Mouse (Mus musculus) kidney, embryonic 15.5 days (tissue): Measurements from ENCODE around the gene Me3. TPM values are rescaled to one million over a fixed set of nuclear protein-coding genes. Genes with fewer than 3 reads are reported as not detected.

Source experiments
- ATAC-seq: fragments of 200-750 bp; cut with Nextera tagmentation; replicated peaks from 2 replicates; pipeline ENCODE4 v1.8.0; 2017; ENCODE audit warnings: moderate TSS enrichment; ENCODE audit not compliant: low FRiP score
- H3K27ac ChIP-seq: fragments of 300-500 bp; sonication (generic); 2 replicates; pipeline ENCODE4 v1.5.1; 2015; ENCODE audit warnings: mild to moderate bottlenecking, inconsistent platforms
- H3K27me3 ChIP-seq: fragments of 300-500 bp; sonication (generic); 2 replicates; pipeline ENCODE4 v1.6.1; 2015; ENCODE audit warnings: inconsistent platforms
- H3K36me3 ChIP-seq: fragments of 300-500 bp; sonication (generic); 2 replicates; pipeline ENCODE4 v1.6.1; 2015; ENCODE audit warnings: inconsistent platforms
- H3K4me1 ChIP-seq: fragments of 300-500 bp; sonication (generic); 2 replicates; pipeline ENCODE4 v1.6.1; 2015; ENCODE audit warnings: inconsistent platforms
- H3K4me2 ChIP-seq: fragments of 300-500 bp; sonication (generic); 2 replicates; pipeline ENCODE4 v1.6.1; 2015; ENCODE audit warnings: moderate library complexity, mild to moderate bottlenecking, inconsistent platforms
- H3K4me3 ChIP-seq: fragments of 300-500 bp; sonication (generic); replicated peaks from 2 replicates; pipeline ENCODE4 v1.5.1; 2015; ENCODE audit warnings: mild to moderate bottlenecking, inconsistent platforms
- H3K9ac ChIP-seq: fragments of 300-500 bp; sonication (generic); 2 replicates; pipeline ENCODE4 v1.6.1; 2015; ENCODE audit warnings: mild to moderate bottlenecking, inconsistent platforms
- H3K9me3 ChIP-seq: fragments of 300-500 bp; sonication (generic); replicated peaks from 2 replicates; pipeline ENCODE4 v1.6.1; 2016; ENCODE audit warnings: inconsistent platforms
- WGBS: fragments of 180-500 bp; shearing (Covaris S2); methylation state at CpG from one replicate; pipeline ENCODE4 v1.1.7; 2015; ENCODE audit warnings: mixed read lengths; 5-methylcytosine and 5-hydroxymethylcytosine counted together
- polyA plus RNA-seq: library from polyadenylated mRNA; unstranded; fragments of >200 nt; fragmentation: Nextera tagmentation; extraction: Ambion mirVana; gene quantifications from 2 replicates; pipeline ENCODE4 v1.2.1, GENCODE M21; 2015

Gene Me3
- polyA plus RNA-seq, 1 experiment from 2014 or later, result 11.4 TPM

DNA sequence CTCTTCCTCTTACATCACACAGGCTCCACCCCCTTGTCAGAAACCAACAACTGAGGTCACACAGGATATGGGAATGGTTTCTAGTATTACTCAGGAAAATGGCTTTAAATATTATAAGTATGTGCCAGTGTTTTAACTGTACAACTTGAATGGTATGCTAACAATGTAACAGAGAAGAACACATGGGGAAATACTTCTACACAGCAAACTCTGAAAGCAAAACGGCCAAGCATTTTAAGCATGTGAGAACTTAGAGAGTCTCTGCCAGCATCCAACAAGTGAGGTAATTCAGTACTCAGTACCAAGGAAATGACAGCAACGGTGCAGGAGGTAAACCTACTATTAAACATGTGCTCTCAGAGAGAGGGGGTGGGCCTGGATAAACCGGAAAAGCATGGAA, 252.4 kb downstream of the Me3 start:
- ATAC-seq, result no peak

GRCm38 (mm10) chr7:89891412-89891811, 259.2 kb downstream of the Me3 start:
- WGBS, result 63% methylated on average over 5 of the region's 5 CpGs
- no peak overlapping the region for H3K4me2 ChIP-seq
- no peak for ATAC-seq
- no peaks in the 10 kb centered on the region for H3K4me1 ChIP-seq
- H3K36me3 ChIP-seq, result no peaks in the 10 kb centered on the region
- H3K9me3 ChIP-seq, result no peaks in the 10 kb centered on the region
- no peaks in the 10 kb centered on the region for H3K27me3 ChIP-seq
- H3K9ac ChIP-seq, result no peak overlapping the region
- no peak overlapping the region for H3K4me3 ChIP-seq
- no peak overlapping the region for H3K27ac ChIP-seq

More for the DNA sequence above, 252.4 kb downstream of the Me3 start:
- Histone ChIP-seq H3K4me3 (no peak overlapping the region), H3K4me2 (no peak overlapping the region), H3K36me3 (no peaks in the 10 kb centered on the region), H3K9ac (no peak overlapping the region), H3K27me3 (no peaks in the 10 kb centered on the region), H3K27ac (no peak overlapping the region), H3K4me1 (no peaks in the 10 kb centered on the region), H3K9me3 (no peaks in the 10 kb centered on the region)
- 48% methylated on average over 3 of the region's 3 CpGs for WGBS

DNA sequence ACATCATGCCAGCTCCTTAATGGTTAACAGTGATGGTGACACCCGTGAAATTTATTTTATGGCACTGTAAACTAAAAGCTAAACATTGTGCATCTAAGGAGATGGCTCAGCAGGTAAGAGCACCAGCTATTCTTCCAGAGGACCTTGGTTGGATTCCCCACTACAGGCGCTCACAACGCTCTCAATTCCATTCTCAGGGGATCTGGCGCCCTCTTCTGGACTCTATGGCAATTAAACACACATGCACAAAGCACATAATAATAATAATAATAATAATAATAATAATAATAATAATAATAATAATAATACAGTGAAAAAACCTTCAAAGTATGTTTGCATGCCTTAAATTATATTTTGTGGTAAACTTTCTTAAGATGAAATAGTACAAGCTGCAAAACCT, 259.7 kb downstream of the Me3 start:
- Histone ChIP-seq H3K4me2 (no peak overlapping the region), H3K27ac (no peak overlapping the region), H3K4me3 (no peak overlapping the region), H3K9ac (no peak overlapping the region), H3K9me3 (no peaks in the 10 kb centered on the region), H3K36me3 (no peaks in the 10 kb centered on the region), H3K4me1 (no peaks in the 10 kb centered on the region), H3K27me3 (no peaks in the 10 kb centered on the region)
- WGBS, result 40% methylated on average over 4 of the region's 4 CpGs
- ATAC-seq, result no peak

DNA sequence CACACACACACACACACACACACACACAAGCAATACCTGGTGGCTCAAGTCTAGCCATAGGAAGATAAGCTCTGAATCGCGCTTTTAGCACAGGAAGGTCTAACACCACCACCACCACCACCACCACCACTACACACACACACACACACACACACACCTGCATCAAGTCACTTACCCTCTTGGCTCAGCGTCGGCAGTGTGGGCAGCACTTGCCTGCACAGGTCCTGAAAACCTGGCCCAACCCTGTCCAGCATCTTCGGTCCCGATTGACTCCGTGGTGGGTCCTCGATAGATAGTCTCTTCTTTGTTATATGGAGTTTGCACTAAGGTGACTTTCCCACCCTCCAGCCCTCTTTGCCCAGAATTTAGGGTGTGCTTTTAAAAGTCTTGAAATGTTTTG, 270.8 kb downstream of the Me3 start:
- H3K36me3 ChIP-seq, result no peaks in the 10 kb centered on the region
- 0 out of 2 replicates have a peak overlapping the region, but pooled peaks have one; percentile 23 for H3K9ac ChIP-seq
- ATAC-seq, result 0 out of 2 replicates have a peak, but pooled peaks have one; percentile 40
- peak overlapping the region; percentile 51 for H3K4me2 ChIP-seq
- H3K27ac ChIP-seq, result no peak overlapping the region
- H3K4me3 ChIP-seq, result peak overlapping the region; percentile 19; the same call in 1 of the 2 replicates
- H3K4me1 ChIP-seq, result peaks cover 9% of the 10 kb centered on the region; the same call in 1 of the 2 replicates
- H3K27me3 ChIP-seq, result no peaks in the 10 kb centered on the region
- 78% methylated on average over 8 of the region's 8 CpGs for WGBS
- H3K9me3 ChIP-seq, result no peaks in the 10 kb centered on the region

DNA sequence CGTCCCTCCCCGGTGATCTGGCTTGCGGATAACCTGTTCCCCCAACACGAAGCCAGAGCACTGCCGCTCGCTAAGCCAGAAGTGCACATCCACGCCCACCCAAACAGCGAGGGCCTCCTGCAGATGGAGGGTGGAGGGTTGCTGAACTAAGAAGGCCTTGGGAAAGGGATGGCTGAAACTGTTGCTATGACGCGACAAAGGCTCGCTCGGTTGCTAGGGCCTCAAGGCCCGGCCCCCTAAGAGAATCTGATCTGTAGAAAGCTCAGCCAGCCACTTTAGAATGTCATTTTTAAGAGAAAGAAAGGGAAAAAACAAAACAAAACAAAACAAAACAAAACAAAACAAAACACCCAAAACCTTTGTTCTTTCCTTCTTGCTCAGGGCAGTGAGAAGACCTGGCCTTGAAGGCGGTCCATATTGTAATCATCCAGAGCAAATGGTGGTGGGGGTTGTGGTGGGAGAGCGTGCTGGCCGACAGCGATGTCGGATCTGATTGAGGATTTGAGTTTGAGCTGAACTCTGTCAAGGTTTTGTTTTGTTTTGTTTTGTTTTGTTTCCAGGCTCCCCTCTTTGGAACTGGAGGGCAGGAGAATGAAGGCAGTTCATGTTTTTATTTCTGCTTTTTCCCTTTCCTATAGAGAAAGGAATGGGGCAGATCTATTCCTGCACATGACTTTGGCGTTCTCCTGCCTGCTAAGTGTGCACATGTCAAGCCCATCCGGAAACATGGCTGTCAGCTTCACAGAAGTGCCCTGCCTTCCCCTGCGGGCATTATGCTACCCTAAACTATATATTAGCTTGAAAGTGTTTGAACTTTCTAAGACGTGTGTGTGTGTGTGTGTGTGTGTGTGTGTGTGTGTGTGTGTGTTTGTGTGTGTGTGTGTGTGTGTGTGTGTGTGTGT, 271.5 kb downstream of the Me3 start, which contains the start of gene Ccdc81:
TSS of gene Ccdc81 (minus strand) at position 188 of the 902 bp plus-strand sequence.
- Histone ChIP-seq H3K27me3 (no peaks in the 10 kb centered on the region), H3K4me3 (peak within 1 kb of the TSS; percentile 19; the same call in 1 of the 2 replicates), H3K4me2 (peak within 1 kb of the TSS; percentile 51), H3K4me1 (peaks cover 9% of the 10 kb centered on the region; the same call in 1 of the 2 replicates), H3K27ac (no peak within 1 kb of the TSS), H3K9me3 (no peaks in the 10 kb centered on the region), H3K9ac (0 out of 2 replicates have a peak within 1 kb of the TSS, but pooled peaks have one; percentile 23), H3K36me3 (no peaks in the 10 kb centered on the region)
- ATAC-seq, result peak; percentile 72
- 34% methylated on average over 22 of the region's 22 CpGs for WGBS

Other genes starting within 250 kb of the Me3 start
- gene Tmem135, start 228.2 kb upstream of the Me3 start, polyA plus RNA-seq, result 33.7 and 34.0 TPM in 2 replicates
- gene Fzd4, start 228.0 kb upstream of the Me3 start, polyA plus RNA-seq, result 27.1 and 27.5 TPM in 2 replicates
- 90.8 and 93.4 TPM in 2 replicates for gene Prss23, start 105.2 kb upstream of the Me3 start, polyA plus RNA-seq